Mouse (Mus musculus) c-Kit-negative CD71-positive TER-119-positive erythroid progenitor cells, embryonic 14.5 days (primary cell): Measurements from ENCODE around the gene Olfr618.
"Not testable (repeated sequence)": the region's sequence is repeated elsewhere in the genome, so short reads cannot be mapped to it uniquely, and the experiment has no call there.

Source experiments
- DNase-seq: peaks from one replicate; pipeline ENCODE4 v3.0.0-alpha.2; 2013; ENCODE audit warnings: low read depth, low spot score

Olfr618 gene

GRCm38 (mm10) chr7:103589803-103590202, at the start of gene Olfr618:
Gene Olfr618 (plus strand): TSS chr7:103590103.
- DNase-seq = no peak

- not testable (repeated sequence) for DNase-seq
Measured at GRCm38 (mm10) chr7:103542617-103543016, 47.3 kb upstream of the Olfr618 start, which contains the start of gene Olfr612. Gene Olfr612 (minus strand): TSS chr7:103542717.

GRCm38 (mm10) chr7:103547774-103548173, 42.1 kb upstream of the Olfr618 start, which contains the start of gene Olfr613:
Gene Olfr613 (plus strand): TSS chr7:103548074.
- no peak for DNase-seq

- no peak for DNase-seq
Measured at GRCm38 (mm10) chr7:103555779-103556178, 34.1 kb upstream of the Olfr618 start, which contains the start of gene Olfr615. Gene Olfr615 (plus strand): TSS chr7:103556079.

- DNase-seq = no peak
Measured at GRCm38 (mm10) chr7:103569043-103569442, 20.9 kb upstream of the Olfr618 start, which contains the start of gene Olfr616. Gene Olfr616 (minus strand): TSS chr7:103569143.

GRCm38 (mm10) chr7:103572761-103573160, 17.1 kb upstream of the Olfr618 start, which contains the start of gene Olfr617:
Gene Olfr617 (plus strand): TSS chr7:103573061.
- no peak for DNase-seq

GRCm38 (mm10) chr7:103600275-103600674, 10.4 kb downstream of the Olfr618 start, which contains the start of gene Olfr619:
Gene Olfr619 (plus strand): TSS chr7:103600575.
- DNase-seq = no peak

- DNase-seq = no peak
Measured at GRCm38 (mm10) chr7:103607425-103607824, 17.5 kb downstream of the Olfr618 start.

- no peak for DNase-seq
Measured at GRCm38 (mm10) chr7:103612434-103612833, 22.5 kb downstream of the Olfr618 start, which contains the start of gene Olfr620. Gene Olfr620 (minus strand): TSS chr7:103612534.

GRCm38 (mm10) chr7:103636795-103637194, 46.9 kb downstream of the Olfr618 start:
- no peak for DNase-seq

- no peak for DNase-seq
Measured at GRCm38 (mm10) chr7:103642602-103643001, 52.7 kb downstream of the Olfr618 start, which contains the start of gene Olfr622. Gene Olfr622 (minus strand): TSS chr7:103642702.

- DNase-seq = no peak
Measured at GRCm38 (mm10) chr7:103644070-103644469, 54.2 kb downstream of the Olfr618 start.
